Mouse (Mus musculus) hematopoietic stem cell, adult 5-6 weeks (primary cell): ENCODE measurements at regions not wholly inside any gene's neighbourhood (a gene's known extent, or its start where the extent isn't known, plus 50 kb on each side); places are given as distances from the start of the nearest gene placed in this dataset.

Source experiments
- ATAC-seq, 2 experiments: fragments of 125-278 bp in 1 of 2; replicated peaks in 1 of 2; 2 replicates each; pipeline ENCODE4 v1.8.0; 2016 to 2017; ENCODE audit warnings: inconsistent platforms in 2 of 2, mild to moderate bottlenecking in 2 of 2, moderate number of reproducible peaks in 2 of 2, low read depth in 1 of 2, moderate TSS enrichment in 1 of 2; ENCODE audit not compliant: low FRiP score in 2 of 2, poor library complexity in 2 of 2, severe bottlenecking in 2 of 2, insufficient read depth in 1 of 2, low TSS enrichment in 1 of 2

- no peak for ATAC-seq
Measured at GRCm38 (mm10) chr7:37255840-37256239, 517.6 kb downstream of the Zfp536 start.

GRCm38 (mm10) chr7:37259293-37259692, 514.1 kb downstream of the Zfp536 start:
- ATAC-seq = no peak

GRCm38 (mm10) chr7:37262846-37263245, 510.6 kb downstream of the Zfp536 start:
- no peak for ATAC-seq

- ATAC-seq = no peak
Measured at GRCm38 (mm10) chr7:37267404-37267803, 506.0 kb downstream of the Zfp536 start.

- no peak for ATAC-seq
Measured at GRCm38 (mm10) chr7:37270841-37271240, 502.6 kb downstream of the Zfp536 start.

GRCm38 (mm10) chr7:37290018-37290417, 483.4 kb downstream of the Zfp536 start:
- ATAC-seq = no peak

GRCm38 (mm10) chr7:37290493-37291045, 482.9 kb downstream of the Zfp536 start:
- ATAC-seq = no peak

- no peak for ATAC-seq
Measured at GRCm38 (mm10) chr7:37291726-37292125, 481.7 kb downstream of the Zfp536 start.

- no peak for ATAC-seq
Measured at GRCm38 (mm10) chr7:37292554-37292953, 480.9 kb downstream of the Zfp536 start.

- ATAC-seq = no peak
Measured at GRCm38 (mm10) chr7:37298888-37299287, 474.6 kb downstream of the Zfp536 start.

- no peak for ATAC-seq
Measured at GRCm38 (mm10) chr7:37305463-37305862, 468.0 kb downstream of the Zfp536 start.

GRCm38 (mm10) chr7:37307191-37307590, 466.2 kb downstream of the Zfp536 start:
- ATAC-seq = no peak

- ATAC-seq = no peak
Measured at GRCm38 (mm10) chr7:37324653-37325052, 448.8 kb downstream of the Zfp536 start.

- no peak for ATAC-seq
Measured at GRCm38 (mm10) chr7:37333451-37333850, 440.0 kb downstream of the Zfp536 start.

GRCm38 (mm10) chr7:37335212-37335611, 438.2 kb downstream of the Zfp536 start:
- ATAC-seq = no peak

- ATAC-seq = no peak
Measured at GRCm38 (mm10) chr7:37336171-37336850, 437.1 kb downstream of the Zfp536 start.

GRCm38 (mm10) chr7:37336851-37337531, 436.4 kb downstream of the Zfp536 start:
- ATAC-seq = no peak

- ATAC-seq = no peak
Measured at GRCm38 (mm10) chr7:37337616-37338015, 435.8 kb downstream of the Zfp536 start.

- no peak for ATAC-seq
Measured at GRCm38 (mm10) chr7:37338067-37338501, 435.4 kb downstream of the Zfp536 start.
